Mouse (Mus musculus): ENCODE measurements around the gene Anapc4.

- TF ChIP-seq GATA1 (IDR thresholded peaks at IDR 0.05; ENCODE audit: low read length) (no peak), TAL1 (IDR thresholded peaks at IDR 0.05; ENCODE audit: low read length) (no peak)
These were observed 35.3 kb downstream of the Anapc4 start for GRCm38 (mm10) chr5:52868918-52869703.
